Mouse (Mus musculus): ENCODE results near the gene Tmem266. TPM values are rescaled to one million over a fixed set of nuclear protein-coding genes. Genes with fewer than 3 reads are reported as not detected.

Gene Tmem266
- total and polyA plus RNA-seq, 2 experiments from 2014 or later, result 4.8 to 8.9 TPM

DNA sequence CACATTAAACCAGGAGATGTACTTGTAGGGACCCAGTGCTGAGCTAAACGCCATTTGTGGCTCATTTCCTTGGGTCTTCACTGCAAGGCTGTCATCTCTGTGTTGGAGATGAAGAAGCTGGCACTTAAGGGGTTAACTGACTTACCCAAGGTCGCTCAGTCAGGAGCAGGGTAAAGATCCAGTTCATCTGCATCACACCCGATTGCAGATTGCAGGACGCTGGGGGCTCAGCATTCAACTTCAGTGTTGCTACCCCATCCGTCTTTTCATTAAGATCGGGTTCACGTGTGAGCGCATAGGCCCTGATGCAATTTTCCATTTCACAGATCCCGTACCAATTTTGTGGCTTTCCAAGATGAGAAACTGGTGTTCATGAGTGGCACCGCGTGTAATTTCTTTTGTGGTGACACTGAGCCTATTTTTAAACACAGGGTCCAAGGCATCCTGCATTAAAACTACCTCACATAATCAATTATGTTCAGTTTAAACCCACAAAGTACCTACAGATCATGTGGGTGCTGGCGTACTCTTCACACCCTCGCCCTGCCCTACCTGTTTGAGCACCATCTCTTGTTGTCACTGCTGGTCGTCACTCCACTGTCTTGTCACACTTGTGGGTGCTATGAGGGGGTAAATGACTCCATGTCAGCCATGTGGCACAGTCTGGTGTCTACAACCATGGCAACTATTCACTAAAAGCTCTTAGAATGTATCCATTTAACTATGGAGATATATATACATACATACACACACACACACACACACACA, 1.6 kb downstream of the Tmem266 start:
- no peak for TF ChIP-seq CTCF (IDR thresholded peaks at IDR 0.05; ENCODE audit: low read depth)
- no peak for DNase-seq
- ATAC-seq, result no peak
- Histone ChIP-seq H3K4me1 (ENCODE audit: insufficient read depth) (no peaks in the 10 kb centered on the region), H3K4me2 (ENCODE audit: low read depth) (peak overlapping the region; percentile 67), H3K9ac (0 out of 2 replicates have a peak overlapping the region, but pooled peaks have one; percentile 6), H3K27ac (ENCODE audit: low read depth, low read length) (no peak overlapping the region), H3K9me3 (ENCODE audit: low read length) (no peaks in the 10 kb centered on the region), H3K27me3 (ENCODE audit: insufficient read depth, low read length) (peaks cover 3% of the 10 kb centered on the region; the same call in 1 of the 2 replicates), H3K4me3 (ENCODE audit: low read depth, low read length) (0 out of 2 replicates have a peak overlapping the region, but pooled peaks have one; percentile 73), H3K36me3 (ENCODE audit: insufficient read depth) (no peaks in the 10 kb centered on the region)
- 28% methylated on average over 14 of the region's 14 CpGs for WGBS

GRCm38 (mm10) chr9:55329401-55329800, 2.7 kb downstream of the Tmem266 start:
- H3K9ac ChIP-seq, result no peak overlapping the region
- no peak overlapping the region for H3K4me3 ChIP-seq (ENCODE audit: low read depth, low read length)
- TF ChIP-seq CTCF (IDR thresholded peaks at IDR 0.05; ENCODE audit: low read depth), result no peak
- WGBS, result 87% methylated on average over 6 of the region's 6 CpGs
- ATAC-seq, result no peak
- no peaks in the 10 kb centered on the region for H3K4me1 ChIP-seq (ENCODE audit: insufficient read depth)
- peaks cover 3% of the 10 kb centered on the region; the same call in 1 of the 2 replicates for H3K27me3 ChIP-seq (ENCODE audit: insufficient read depth, low read length)
- H3K4me2 ChIP-seq (ENCODE audit: low read depth), result no peak overlapping the region
- DNase-seq, result no peak
- H3K27ac ChIP-seq (ENCODE audit: low read depth, low read length), result no peak overlapping the region
- H3K9me3 ChIP-seq (ENCODE audit: low read length), result no peaks in the 10 kb centered on the region
- no peaks in the 10 kb centered on the region for H3K36me3 ChIP-seq (ENCODE audit: insufficient read depth)

- H3K4me3 ChIP-seq (ENCODE audit: low read depth, low read length), result no peak overlapping the region
Measured at GRCm38 (mm10) chr9:55332476-55332875, 5.8 kb downstream of the Tmem266 start.

DNA sequence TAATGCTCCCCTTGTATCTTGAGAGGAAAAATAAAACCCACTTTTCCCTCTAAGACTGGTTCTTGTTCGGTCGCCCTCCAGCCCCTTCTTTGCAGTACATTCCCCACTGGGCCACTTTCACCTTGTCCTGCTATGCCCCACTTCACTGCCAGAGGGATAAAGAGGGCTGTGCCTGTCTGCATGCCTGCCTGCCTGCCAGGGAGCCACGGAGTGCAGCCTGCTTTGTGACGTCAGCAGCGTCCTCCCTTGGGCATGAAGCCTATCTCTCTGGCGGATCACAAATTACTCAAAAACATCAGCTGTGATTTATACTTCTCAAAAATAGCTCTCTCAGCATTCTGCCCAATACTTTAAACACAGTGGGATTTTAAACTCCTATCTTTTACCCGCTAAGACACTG, 6.2 kb downstream of the Tmem266 start:
- Histone ChIP-seq H3K27ac (ENCODE audit: low read depth, low read length) (no peak overlapping the region), H3K27me3 (ENCODE audit: insufficient read depth, low read length) (peaks cover 2% of the 10 kb centered on the region; the same call in 1 of the 2 replicates), H3K36me3 (ENCODE audit: insufficient read depth) (no peaks in the 10 kb centered on the region), H3K9ac (no peak overlapping the region), H3K4me2 (ENCODE audit: low read depth) (0 out of 2 replicates have a peak overlapping the region, but pooled peaks have one; percentile 9), H3K9me3 (ENCODE audit: low read length) (no peaks in the 10 kb centered on the region), H3K4me1 (ENCODE audit: insufficient read depth) (no peaks in the 10 kb centered on the region), H3K4me3 (ENCODE audit: low read depth, low read length) (no peak overlapping the region)
- no peak for TF ChIP-seq CTCF (IDR thresholded peaks at IDR 0.05; ENCODE audit: low read depth)
- 20% methylated on average over 7 of the region's 7 CpGs for WGBS
- ATAC-seq (peak; percentile 84), DNase-seq (peak; percentile 69)

More at GRCm38 (mm10) chr9:55332476-55332875, 5.8 kb downstream of the Tmem266 start:
- Histone ChIP-seq H3K27me3 (ENCODE audit: insufficient read depth, low read length) (peaks cover 3% of the 10 kb centered on the region; the same call in 1 of the 2 replicates), H3K27ac (ENCODE audit: low read depth, low read length) (no peak overlapping the region), H3K4me1 (ENCODE audit: insufficient read depth) (no peaks in the 10 kb centered on the region), H3K4me2 (ENCODE audit: low read depth) (no peak overlapping the region), H3K9me3 (ENCODE audit: low read length) (no peaks in the 10 kb centered on the region), H3K9ac (peak overlapping the region; percentile 14; the same call in 1 of the 2 replicates), H3K36me3 (ENCODE audit: insufficient read depth) (no peaks in the 10 kb centered on the region)
- ATAC-seq, result peak; percentile 18; the same call in 1 of the 2 replicates
- no peak for DNase-seq
- WGBS, result 36% methylated on average over 5 of the region's 5 CpGs
- TF ChIP-seq CTCF (IDR thresholded peaks at IDR 0.05; ENCODE audit: low read depth), result no peak

DNA sequence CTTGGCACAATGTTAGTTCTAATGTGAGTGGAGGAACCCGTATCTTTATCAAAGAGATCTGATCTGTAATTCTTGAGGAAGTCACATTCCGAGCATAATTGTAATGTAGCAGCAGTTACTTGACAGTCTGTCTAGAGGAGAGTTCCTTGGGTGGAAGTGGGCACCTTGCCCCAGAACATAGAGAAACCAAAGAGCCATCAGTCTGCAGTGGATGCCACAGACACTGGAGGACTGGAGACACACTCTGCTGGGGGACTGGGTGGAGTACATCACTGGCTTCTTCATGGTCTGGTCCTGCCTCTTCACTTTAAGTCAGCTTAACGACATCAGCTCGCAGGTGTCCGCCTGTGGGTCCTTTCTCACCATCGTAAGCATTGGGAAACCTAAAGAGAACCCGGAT, 17.5 kb downstream of the Tmem266 start:
- DNase-seq, result no peak
- H3K27me3 ChIP-seq (ENCODE audit: insufficient read depth, low read length), result no peaks in the 10 kb centered on the region
- H3K27ac ChIP-seq (ENCODE audit: low read depth, low read length), result no peak overlapping the region
- no peaks in the 10 kb centered on the region for H3K36me3 ChIP-seq (ENCODE audit: insufficient read depth)
- ATAC-seq, result no peak
- H3K4me2 ChIP-seq (ENCODE audit: low read depth), result no peak overlapping the region
- no peak overlapping the region for H3K9ac ChIP-seq
- TF ChIP-seq CTCF (IDR thresholded peaks at IDR 0.05; ENCODE audit: low read depth), result no peak
- no peak overlapping the region for H3K4me3 ChIP-seq (ENCODE audit: low read depth, low read length)
- no peaks in the 10 kb centered on the region for H3K4me1 ChIP-seq (ENCODE audit: insufficient read depth)
- 85% methylated on average over 7 of the region's 7 CpGs for WGBS
- no peaks in the 10 kb centered on the region for H3K9me3 ChIP-seq (ENCODE audit: low read length)

DNA sequence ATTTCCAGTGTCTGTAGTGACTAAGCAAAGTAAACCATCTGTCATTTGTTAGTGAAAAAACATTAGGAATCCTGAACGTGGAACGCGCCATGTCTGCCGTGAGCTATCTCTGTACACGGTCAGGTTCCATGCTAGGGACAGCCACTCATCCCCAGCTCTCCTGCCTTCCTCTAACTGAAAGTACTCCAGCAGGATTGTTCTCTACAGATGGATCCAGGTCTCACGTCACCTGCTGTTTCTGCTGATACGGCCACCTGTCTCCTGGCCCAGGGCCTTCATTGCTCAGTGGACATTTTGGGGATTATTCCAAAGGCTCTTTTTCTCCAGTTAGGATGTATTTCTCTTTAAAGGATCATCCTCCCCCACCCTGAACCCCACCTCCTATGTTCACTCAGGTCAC, 18.6 kb downstream of the Tmem266 start:
- H3K9me3 ChIP-seq (ENCODE audit: low read length), result no peaks in the 10 kb centered on the region
- DNase-seq, result no peak
- no peaks in the 10 kb centered on the region for H3K4me1 ChIP-seq (ENCODE audit: insufficient read depth)
- no peak for ATAC-seq
- no peak overlapping the region for H3K4me3 ChIP-seq (ENCODE audit: low read depth, low read length)
- no peak overlapping the region for H3K9ac ChIP-seq
- H3K36me3 ChIP-seq (ENCODE audit: insufficient read depth), result no peaks in the 10 kb centered on the region
- no peak overlapping the region for H3K4me2 ChIP-seq (ENCODE audit: low read depth)
- no peaks in the 10 kb centered on the region for H3K27me3 ChIP-seq (ENCODE audit: insufficient read depth, low read length)
- 92% methylated on average over 7 of the region's 7 CpGs for WGBS
- TF ChIP-seq CTCF (IDR thresholded peaks at IDR 0.05; ENCODE audit: low read depth), result no peak
- no peak overlapping the region for H3K27ac ChIP-seq (ENCODE audit: low read depth, low read length)

DNA sequence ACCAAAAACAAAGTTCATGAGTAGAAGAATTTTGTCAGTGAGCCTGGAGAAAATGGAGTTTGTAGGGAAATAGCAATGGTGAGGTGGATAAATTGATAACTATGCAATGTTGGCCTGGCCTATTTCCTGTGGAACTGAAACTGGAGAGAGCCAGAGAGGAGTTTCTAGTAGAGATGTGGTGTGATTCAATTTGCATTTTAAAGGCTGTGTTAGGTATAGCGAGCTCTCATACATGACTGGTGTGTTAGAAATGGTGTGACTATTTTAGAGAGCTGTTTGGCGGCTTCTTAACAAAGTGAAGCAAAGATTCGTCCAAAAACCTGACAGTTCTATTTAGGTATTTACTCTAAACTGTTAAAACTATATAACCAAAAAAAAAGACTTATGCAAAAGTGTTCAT, 22.0 kb downstream of the Tmem266 start:
- ATAC-seq, result 0 out of 2 replicates have a peak, but pooled peaks have one; percentile 36
- Histone ChIP-seq H3K9me3 (ENCODE audit: low read length) (no peaks in the 10 kb centered on the region), H3K4me2 (ENCODE audit: low read depth) (no peak overlapping the region), H3K9ac (no peak overlapping the region), H3K27me3 (ENCODE audit: insufficient read depth, low read length) (no peaks in the 10 kb centered on the region), H3K4me3 (ENCODE audit: low read depth, low read length) (no peak overlapping the region), H3K27ac (ENCODE audit: low read depth, low read length) (no peak overlapping the region), H3K4me1 (ENCODE audit: insufficient read depth) (no peaks in the 10 kb centered on the region), H3K36me3 (ENCODE audit: insufficient read depth) (no peaks in the 10 kb centered on the region)
- no peak for DNase-seq
- no peak for TF ChIP-seq CTCF (IDR thresholded peaks at IDR 0.05; ENCODE audit: low read depth)
- 67% methylated on average over 3 of the region's 3 CpGs for WGBS
